Mouse (Mus musculus): Measurements from ENCODE around the gene Hivep3.

DNA sequence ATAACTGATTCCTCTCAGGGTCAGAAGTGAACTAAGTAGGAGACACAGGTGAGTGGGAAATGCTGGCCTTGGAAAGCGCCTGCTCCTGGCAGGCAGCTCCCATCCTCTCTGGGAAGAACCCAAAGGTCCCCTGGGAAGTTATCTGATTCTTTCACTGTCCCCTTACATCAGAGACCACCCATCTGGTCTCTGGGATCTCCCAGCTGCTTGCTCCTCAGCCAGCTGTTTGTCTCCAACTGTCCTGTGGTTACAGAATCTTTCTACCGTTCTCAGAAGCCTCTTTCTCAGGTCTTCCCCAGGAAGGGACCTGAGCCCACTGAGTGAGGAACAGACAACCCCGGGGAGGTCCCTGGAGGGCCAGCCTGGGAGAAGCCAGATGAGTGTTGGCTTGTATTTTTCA lies 288.8 kb downstream of the Hivep3 start:
- TF ChIP-seq TCF12 (IDR thresholded peaks at IDR 0.05; ENCODE audit: low read depth, low read length) (peak; percentile 97), MEF2A (IDR thresholded peaks at IDR 0.05; ENCODE audit: borderline replicate concordance, low read depth, low read length) (peak; percentile 63), USF1 (IDR thresholded peaks at IDR 0.05; ENCODE audit: low read depth, low read length) (no peak), POLR2A (IDR thresholded peaks at IDR 0.05; ENCODE audit: low read depth, low read length) (no peak), CTCF (conservative IDR thresholded peaks at IDR 0.05 in 1 of 2, IDR thresholded peaks at IDR 0.05 in 1 of 2; ENCODE audit: low read depth in 2 of 2, low read length in 2 of 2) (no peak), E2F4 (IDR thresholded peaks at IDR 0.05; ENCODE audit: insufficient replicate concordance, low read depth, low read length) (no peak), EP300 (IDR thresholded peaks at IDR 0.05; ENCODE audit: low read length) (peak; percentile 92), ZC3H11A (IDR thresholded peaks at IDR 0.05; ENCODE audit: low read depth, low read length) (no peak), MAX (IDR thresholded peaks at IDR 0.05; ENCODE audit: low read length) (no peak), NRF1 (IDR thresholded peaks at IDR 0.05; ENCODE audit: low read depth, low read length) (no peak)
